Mouse (Mus musculus): ENCODE measurements around the gene Kdm4b.

Kdm4b gene

DNA sequence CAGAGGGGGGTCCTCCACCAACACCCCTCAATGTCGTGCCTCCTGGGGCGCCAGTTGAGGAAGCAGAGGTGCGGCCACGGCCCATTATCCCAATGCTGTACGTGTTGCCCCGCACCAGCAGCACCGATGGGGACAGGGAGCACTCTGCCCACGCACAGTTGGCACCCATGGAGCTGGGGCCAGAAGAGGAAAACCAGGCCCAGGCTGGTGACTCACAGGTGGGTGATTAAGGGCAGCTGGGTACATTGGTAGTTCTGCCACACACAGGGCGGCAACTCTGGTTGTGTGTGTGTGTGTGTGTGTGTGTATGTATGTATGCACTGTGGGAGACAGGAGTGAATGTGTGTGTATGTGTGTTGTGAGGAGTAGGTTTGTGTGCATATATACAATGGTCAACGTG is 68.0 kb downstream of the Kdm4b start:
- DNase-seq = no peak

DNA sequence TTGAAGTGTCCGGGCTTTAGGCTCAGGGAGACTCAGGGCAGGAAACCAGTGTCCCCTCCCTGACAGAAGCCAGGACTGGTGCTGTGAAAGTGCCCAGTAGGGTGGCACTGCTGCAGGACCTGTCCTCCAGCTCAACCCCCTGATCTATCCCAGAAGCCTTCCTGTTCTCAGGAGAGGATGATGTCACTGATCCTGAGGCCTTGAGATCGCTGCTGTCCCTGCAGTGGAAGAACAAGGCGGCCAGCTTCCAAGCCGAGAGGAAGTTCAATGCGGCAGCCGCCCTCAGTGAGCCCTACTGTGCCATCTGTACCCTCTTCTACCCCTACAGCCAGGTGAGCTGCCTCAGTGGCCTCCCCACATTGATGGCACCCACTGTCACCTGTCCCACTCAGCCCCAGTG is 70.2 kb downstream of the Kdm4b start:
- no peak for DNase-seq

DNA sequence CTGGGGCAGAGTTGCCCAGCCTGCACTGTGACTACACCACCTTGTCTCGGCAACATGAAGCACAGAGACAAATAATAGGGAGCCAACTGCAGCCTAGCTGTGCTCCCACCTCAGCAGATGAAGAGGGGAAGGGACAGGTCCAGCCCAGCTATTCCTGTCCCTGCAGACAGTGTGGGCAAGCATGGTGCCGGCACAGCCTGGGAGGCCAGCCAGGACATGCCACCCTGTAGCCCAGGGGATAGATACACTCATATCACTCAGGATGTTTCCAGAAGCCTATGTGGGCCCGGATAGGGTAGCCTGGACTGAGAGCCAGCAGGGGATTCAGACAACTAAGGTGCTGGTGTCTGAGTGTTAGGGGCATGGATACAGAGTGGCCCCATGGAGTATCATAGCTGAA is 74.4 kb downstream of the Kdm4b start:
- DNase-seq = no peak

DNA sequence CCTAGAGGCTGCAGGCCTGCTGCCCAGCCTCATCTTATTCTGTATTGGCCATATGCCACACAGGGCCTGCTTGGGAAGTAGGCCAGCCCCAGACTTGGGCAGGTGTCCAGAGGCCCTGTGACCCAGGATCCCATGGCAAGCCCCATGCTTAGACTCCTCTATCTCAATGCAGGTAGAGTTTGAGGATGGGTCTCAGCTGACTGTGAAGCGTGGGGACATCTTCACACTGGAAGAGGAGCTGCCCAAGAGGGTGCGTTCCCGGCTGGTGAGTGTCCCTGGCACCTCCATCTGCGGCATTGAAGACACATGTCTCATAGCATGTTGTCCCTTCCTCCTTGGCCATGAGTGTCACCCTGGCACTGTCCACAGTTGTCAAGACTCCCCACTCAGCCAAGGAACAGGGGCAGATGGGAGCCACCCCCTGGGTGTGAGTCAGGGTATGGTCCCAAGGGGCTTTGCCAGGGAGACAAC is 75.2 kb downstream of the Kdm4b start:
- DNase-seq = peak; percentile 73

DNA sequence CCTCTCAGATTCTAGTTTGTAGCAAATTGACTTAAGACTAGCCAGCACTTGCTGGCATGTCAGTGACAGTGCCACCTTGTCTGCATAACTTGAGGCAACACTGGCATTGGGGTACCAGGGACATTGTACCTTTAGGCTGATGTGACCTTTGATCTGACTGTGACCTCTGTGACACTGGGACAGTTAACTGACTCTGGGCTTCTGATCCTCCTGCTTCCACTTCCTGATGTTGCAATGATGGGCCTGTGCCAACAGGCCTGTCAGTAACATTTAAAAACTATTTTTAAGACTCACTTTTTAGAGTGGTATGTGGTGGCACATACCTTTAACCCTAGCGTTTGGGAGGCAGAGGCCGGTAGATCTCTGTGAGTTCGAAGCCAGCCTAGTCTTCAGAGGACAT is 79.5 kb downstream of the Kdm4b start:
- no peak for DNase-seq

DNA sequence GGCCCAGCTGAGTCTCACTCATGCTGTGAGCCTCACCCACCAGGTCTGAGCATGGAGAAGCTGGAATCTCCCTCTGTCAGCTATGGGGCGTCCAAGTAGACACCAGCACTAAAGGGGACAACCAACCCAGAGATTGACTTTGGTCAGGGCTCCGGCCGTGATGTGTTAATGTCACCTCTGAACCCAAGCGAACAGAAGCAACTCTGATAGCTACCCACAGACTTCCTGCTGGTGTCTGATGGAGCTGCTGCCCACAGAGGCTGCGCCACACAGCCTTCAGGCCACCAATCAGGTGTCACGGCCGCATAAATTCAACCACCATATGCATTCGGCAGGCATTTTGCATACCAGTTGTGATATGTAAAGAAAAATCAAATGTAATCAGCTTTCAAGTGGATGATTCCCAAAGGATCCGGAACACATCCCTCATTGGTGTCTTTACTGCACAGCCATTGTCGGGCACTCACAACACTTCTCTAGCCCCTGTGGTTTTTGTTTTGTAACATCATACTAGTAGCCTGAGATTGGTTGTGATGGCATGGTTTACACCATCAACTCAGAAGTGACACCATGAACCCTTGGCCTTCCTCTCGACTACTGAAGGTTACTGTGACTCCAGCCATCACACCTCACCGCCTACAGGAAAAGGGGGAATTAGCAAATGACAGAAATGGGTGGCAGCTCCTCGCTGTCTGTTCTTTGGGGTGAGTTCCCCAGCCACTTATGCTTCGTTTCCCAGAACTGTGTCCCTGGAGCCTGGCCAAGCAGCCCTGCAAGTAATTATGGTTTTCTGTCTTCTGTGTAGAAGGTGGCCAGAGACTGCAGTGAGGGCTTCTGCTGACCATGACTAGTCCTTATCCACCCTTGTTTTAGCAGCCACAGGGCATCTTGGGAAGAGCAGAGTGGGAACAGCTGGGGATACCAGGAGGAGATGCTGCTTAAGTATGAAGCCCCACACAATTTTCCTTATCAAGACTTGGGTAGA is 80.3 kb downstream of the Kdm4b start:
- DNase-seq = no peak

DNA sequence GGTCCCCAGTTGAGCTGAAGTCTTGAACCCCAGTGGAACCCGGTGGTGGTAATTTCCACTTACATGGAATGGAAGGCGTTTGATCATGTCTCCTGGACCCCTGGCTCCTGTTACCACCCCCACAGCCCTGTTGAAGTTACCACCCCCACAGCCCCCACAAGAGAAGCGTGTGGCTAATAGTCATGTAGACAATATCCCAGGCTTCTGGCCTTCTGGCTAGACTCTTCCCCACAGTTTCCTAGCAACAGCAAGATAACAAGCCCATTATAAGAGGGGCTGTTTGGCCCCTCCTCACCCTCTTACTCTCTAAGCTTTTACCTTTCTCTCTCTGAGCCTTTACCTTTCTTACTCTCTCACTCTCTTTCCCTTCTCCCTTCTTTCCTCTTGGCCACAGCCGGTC is 81.0 kb downstream of the Kdm4b start:
- DNase-seq = no peak

DNA sequence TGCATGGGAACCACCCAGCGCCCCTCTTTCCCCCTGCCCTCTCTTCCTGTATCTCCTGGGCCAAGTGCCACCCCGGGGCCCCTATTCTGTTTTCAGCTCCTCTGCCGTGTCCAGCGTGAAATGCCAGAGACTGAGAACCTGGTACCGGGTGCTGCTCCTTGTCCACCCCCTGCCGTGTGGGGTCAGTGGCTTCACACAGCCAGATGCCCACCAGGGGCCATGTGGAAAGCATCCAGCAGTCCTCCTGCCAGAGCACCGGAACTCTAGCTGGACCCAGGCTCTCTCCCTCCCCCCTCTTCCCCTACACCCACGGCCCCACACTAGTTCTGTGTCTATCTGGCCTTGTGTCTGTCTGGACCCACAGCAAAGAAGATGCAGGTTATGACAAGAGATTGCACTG is 81.5 kb downstream of the Kdm4b start:
- no peak for DNase-seq

DNA sequence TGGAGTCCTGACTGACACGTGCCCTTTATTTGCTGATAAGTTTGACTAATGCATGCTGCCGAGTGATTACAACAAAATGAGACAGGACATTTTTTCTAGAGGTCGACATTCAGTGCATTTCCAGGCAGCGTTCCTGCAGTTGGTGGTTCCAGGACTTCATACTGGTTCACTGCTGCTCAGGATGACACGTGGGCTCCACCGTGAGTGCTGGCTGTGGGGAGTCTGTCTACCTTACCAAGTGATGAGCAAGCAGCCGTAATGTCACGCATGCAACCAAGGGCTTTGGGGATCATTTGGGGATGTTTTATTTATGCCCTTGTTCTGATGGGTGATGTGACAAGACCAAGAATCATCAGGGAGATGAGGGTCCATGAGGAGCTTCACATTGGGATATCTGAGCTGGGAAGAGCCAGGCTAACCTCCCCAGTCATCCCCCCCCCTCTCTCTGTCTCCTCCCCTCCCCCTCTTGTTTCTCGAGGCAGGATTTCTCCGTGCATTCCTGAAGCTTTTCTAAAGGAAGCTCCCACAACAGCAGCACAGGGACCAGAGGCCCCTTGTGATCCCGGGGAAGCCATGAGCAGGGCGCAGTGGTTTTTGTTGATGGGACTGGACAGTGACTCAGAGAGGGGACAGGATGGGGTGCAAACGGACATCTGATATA is 83.2 kb downstream of the Kdm4b start:
- DNase-seq = no peak

DNA sequence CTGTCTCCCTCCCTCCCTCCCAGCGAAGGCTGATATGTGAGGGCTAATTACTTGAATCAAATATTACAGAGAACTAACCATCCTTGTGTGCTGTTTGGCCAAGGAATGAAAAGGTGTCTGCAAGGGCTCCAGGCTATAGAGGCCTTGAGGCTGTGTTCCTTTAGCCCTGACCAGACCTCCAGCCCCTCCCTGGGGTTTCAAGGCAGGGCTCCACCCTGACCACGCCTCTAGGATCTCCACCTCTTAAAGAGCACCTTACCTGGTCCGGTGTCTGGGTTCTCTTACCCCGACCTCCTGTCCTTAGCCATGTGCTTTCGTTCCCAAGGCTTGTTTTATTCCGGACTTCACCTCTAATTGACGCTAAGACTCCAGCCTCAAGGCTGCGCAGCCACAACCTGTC is 83.9 kb downstream of the Kdm4b start:
- no peak for DNase-seq

DNA sequence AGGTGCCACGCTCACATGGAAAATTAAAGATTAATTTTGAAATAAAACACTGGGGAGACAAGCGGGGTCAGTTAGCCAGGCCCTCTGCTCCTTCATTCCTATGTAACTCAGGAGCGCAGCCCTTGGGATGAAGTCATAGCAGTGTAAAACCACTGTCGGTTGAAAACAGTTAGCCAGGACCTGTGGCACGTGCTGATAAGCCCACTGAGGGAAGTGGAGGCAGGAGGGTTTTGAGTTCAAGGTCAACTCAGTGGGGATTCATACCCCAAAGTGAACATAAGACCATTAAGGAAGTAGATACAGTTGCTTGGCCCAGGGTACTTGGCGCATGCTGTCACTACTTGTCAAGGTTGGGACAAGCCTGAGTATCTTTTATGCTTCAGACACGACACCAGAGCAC is 85.6 kb downstream of the Kdm4b start:
- DNase-seq = no peak

DNA sequence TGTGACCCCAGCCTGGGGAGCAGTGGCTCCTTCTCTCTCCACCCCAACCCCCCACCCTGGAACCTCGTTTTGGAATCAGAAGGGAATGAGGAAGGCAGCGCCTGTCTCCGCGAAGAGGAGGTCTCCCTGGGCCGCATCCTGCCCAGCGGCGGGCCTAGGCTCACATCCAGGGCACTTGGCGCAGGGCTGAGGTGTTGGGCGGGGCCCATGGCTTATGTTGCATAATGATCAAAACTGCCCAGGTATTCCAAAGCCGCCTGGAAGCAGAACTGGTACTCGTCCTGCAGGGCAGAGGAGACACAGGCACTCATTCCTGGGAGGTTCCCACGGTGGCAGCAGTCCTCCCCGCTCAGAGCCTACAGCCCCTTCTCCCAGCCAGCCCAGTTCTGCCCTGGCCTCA is 87.3 kb downstream of the Kdm4b start:
- DNase-seq = peak; percentile 77

DNA sequence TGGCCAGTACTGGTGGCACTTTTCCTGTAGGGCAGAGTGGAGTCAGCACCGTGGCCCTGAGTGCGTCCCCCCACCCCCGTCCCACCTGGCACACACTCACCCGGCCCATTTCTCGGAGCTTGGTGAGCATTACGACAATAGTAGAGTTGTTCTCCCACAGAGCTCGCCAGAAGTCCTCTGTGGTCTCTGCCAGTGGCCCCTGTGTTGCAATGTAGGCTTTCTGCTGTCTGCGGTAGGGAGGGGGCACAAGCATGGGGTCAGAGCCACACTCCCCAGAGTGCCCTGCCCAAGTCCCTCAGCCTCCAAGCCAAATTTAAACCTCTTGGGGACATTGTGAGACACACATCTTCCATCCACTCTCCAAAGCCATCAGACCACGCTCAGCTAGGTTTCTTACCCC is 88.9 kb downstream of the Kdm4b start:
- no peak for DNase-seq

DNA sequence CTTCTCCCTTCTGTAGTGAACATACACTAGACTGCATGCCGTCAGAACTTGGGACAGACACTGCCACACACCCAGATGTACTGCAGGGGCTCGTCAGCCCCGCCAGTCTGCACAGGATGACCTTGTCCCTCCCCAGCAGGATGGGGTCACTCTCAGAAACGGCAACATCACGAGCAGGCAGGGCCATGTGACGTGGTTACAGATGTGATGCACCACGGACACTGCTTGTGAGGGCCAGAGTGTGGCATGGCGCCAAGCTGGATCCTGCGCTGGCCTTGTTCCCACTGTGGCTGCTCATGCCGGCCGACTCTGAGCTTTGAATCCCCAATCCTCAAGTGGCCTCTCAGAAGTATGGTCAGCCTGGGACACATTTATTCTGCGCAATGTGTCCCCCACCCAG is 92.4 kb downstream of the Kdm4b start:
- DNase-seq = no peak

DNA sequence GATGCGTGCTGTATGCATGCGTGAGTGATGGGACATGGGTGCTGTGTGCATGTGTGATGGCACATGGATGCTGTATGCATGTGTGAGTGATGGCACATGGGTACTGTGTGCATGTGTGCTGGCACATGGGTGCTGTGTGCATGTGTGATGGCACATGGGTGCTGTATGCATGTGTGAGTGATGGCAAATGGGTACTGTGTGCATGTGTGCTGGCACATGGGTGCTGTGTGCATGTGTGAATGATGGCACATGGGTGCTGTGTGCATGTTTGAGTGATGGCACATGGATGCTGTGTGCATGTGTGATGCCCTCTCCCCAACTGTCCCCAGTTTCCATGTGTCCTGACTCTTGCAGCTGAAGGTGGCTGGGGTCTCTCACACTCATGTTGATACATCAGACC is 94.2 kb downstream of the Kdm4b start:
- no peak for DNase-seq

DNA sequence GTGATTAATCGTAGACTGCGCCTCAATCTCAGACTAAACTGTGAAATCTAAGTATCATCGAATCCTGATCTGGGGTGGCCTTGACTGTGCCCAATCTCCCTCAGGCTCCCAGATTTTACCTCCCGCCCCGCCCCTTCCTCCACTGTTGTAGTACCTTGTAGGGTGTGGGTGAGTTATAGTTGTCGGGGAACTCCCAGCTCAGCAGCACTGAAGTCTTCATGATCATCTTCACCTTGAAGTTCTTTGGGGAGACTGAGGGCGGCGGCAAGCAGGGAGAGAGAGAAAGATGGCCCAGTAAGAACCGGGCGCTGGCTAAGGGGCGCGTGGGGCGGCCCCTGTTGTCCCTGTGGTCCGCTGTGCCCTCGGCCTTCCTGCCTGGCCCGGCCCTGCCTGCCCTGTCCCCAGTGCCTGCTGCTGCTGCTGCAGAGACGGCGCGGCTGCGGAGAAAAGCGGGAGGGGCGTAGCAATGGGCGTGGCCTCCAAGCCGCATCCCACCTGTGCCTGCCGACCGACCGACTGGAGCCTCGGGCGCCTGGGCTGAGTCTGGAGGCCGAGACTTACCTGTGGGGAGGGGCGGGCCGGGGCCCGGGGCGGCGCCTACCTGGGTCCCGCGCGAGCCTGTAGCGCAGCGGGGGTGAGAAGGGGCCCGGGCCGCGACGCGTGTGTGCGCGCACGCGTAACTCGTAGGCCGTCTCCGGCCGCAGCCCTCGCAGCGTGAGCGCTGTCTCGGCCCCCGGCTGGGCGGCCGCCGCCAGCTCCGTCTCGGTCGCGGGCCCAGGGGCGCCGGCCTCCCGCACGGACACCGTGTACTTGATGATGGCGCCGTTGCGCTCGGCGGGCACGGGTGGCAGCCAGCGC is 99.1 kb downstream of the Kdm4b start:
- peak; percentile 55 for DNase-seq

DNA sequence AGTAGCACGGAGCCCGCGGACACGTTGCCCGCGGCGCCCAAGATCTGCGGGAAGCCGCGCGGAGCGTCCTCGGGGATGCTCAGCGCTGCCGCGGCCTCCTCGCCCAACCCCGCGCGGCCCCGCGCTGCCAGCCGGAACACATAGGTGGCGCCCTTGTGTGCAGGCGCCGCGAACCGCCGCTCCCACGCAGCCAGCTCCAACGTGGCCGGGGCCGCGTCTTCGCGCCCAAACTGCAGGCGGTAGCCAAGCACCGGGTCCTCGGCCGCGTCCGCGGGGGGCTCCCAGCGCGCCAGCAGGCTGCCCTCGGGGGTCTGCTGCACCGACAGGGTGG is 99.7 kb downstream of the Kdm4b start:
- peak; percentile 81 for DNase-seq

DNA sequence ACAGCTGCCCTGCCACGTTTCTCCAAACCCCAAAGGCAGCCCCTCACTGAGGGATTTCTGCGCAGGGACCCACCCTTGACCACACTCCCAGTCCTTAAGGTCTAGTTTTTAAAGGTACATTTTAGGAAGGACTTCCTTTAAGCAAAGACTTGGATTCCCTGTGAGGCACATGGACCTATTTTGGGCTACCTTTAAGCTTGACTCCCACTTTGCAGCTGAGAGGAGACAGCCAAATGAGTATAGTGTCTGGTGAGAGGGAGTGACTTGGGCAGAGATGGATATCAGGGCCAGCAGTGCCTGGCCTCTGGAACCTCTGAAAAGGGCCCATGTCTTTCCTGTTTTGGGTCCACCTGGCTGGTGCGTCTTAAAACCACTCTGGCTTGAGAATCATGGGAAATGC is 100.1 kb downstream of the Kdm4b start:
- DNase-seq = no peak

DNA sequence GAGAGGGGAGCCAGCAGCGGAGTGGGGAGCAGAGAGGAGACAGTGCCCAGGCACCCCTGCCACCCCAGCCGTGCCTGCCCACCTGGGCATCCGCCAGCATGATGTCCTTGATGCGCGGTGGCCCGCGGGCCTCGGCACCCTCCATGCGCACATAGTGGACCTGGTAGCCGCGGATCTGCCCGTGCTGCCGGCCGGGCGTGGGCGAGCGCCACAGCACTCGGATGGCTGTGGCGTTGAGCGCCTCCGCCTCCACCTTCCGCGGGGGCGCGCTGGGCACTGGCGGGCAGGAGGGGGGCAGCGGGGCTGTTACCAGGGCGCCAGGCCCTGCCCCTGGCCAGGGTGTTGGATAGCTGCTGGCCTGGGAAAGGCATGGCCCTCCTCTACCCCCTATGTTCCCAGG is 102.0 kb downstream of the Kdm4b start:
- no peak for DNase-seq

DNA sequence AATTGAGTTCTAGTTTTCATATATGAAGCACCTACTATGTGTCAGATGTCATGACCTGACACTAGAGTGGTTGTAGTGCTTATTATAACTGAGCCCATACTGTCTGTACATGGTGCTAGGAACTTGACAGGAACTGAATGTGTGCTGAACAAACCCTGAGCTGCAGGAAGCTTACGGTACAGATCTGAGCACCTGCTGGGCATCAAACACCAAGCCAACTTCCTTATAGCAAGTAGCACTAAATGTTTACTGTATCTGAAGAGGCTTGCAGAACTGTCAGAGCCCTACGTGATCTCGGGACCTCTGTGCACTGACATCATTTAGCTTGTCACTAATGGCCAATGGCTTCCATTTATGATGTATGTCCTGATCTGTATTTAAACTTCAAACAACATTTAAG is 105.7 kb downstream of the Kdm4b start:
- no peak for DNase-seq

DNA sequence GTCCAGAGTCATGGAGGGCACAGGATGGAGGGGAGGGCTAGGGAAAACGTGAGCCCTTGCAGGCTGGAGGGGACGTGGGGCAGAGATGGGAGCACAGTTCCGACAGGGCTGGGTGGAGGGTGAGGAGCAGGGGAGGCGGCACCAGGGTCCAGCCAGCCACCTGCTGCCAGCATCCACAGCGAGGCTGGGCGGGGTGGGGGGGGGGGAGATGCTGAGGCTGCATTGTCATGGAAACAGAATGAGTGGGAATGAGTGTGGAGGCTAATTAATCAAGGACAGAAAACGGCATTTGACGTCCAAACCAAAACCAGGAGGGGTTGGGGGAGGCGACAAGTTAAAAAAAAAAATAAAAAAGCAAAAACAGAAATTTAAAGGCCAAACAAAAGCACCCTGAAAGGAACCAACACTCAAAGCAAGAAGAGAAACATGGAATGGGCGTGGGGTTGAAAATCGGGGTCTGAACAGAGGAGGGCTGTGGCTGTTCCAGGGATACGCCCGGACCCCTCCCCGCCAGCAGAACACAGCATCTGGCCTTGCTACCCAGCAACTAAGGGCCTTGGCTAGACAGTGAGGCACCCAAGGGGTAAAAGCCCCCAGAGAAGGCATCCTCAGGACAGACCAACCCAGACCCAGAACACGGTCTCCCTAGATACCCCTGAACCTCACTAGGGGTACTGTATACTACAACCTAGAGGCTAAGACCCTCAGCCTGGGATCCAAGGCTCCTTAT is 114.0 kb downstream of the Kdm4b start:
- DNase-seq = no peak

DNA sequence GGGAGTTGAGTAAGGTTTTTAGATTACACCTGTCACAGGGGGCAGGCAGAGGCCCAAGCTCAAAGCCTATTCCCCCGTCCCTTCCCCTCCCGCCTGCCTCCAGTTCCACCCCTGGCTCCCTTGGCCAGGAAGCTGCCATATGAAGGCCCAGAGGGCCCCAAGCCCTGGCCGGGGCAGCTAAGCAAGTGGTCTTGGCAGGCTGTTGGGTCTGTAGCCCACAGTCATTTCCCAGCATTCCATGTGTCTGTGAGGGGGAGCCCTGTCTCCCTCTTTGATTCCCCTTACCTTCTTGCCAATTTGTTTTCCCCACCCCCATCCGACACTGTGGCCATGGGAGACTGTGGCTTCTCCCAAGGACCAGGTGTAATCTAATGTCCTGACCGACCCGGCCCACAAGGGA is 116.5 kb downstream of the Kdm4b start:
- no peak for DNase-seq

DNA sequence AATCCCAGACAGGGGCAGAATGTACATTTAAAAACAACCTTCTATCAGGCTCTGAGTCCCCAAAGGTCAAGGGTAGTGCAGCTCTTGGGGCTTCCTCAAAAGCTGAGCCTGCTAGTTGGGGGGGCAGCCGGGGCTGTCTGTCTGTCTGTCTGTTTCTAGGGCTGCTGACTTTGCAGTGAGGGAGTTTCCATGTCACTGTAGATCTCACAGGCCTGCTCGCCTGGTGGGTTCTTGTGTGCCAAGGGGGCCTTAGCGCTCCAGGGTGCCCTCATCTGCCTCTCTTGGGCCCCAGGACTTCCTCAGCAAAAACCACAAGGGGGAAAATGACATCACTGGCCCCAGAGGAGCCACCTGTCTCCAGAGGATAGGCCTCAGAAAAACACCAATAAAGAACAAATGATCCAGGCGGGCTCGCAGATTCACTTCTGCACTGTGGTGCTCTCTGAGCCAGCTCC is 117.5 kb downstream of the Kdm4b start:
- DNase-seq = no peak
